Mouse (Mus musculus) spleen, adult 2 months (tissue): ENCODE measurements around the gene Gse1. TPM values are rescaled to one million over a fixed set of nuclear protein-coding genes. Genes with fewer than 3 reads are reported as not detected.
A peak's percentile ranks its signal among the peaks of the same experiment; 100 is the strongest.

ENCODE experiments used
- DNase-seq, 2 experiments: peaks; one replicate each; pipeline versions ENCODE4 v3.0.0 to v3.0.0-alpha.2; 2012 to 2021; ENCODE audit warnings: low spot score in 2 of 2, low read depth in 1 of 2
- H3K27ac ChIP-seq: fragments of 200-500 bp; 2 replicates; pipeline ENCODE4 v1.5.1; 2012; ENCODE audit warnings: low read length, inconsistent platforms; ENCODE audit not compliant: insufficient read depth
- H3K27me3 ChIP-seq: fragments of 200-500 bp; 2 replicates; pipeline ENCODE4 v1.6.1; 2012; ENCODE audit warnings: mild to moderate bottlenecking, moderate library complexity, low read length, inconsistent platforms; ENCODE audit not compliant: control insufficient read depth, insufficient read depth
- H3K36me3 ChIP-seq: fragments of 200-500 bp; 2 replicates; pipeline ENCODE4 v1.6.1; 2012; ENCODE audit warnings: mild to moderate bottlenecking, low read length, inconsistent platforms; ENCODE audit not compliant: control insufficient read depth, insufficient read depth
- H3K4me1 ChIP-seq: fragments of 200-500 bp; 2 replicates; pipeline ENCODE4 v1.6.1; 2011; ENCODE audit warnings: inconsistent platforms; ENCODE audit not compliant: control insufficient read depth, insufficient read depth, insufficient read length
- H3K4me3 ChIP-seq: fragments of 200-500 bp; 2 replicates; pipeline ENCODE4 v1.5.1; 2011; ENCODE audit warnings: mild to moderate bottlenecking, inconsistent platforms; ENCODE audit not compliant: insufficient read depth, insufficient read length; ENCODE audit errors: extremely low read depth
- CTCF ChIP-seq: fragments of 200-500 bp; IDR thresholded peaks from 2 replicates; pipeline ENCODE4 v1.5.1; 2011; ENCODE audit warnings: mild to moderate bottlenecking, inconsistent platforms; ENCODE audit not compliant: insufficient read depth, insufficient read length, insufficient replicate concordance; ENCODE audit errors: extremely low read depth
- POLR2A ChIP-seq: fragments of 200-500 bp; IDR thresholded peaks from 2 replicates; pipeline ENCODE4 v1.6.1; 2011; ENCODE audit warnings: low read depth, low read length, inconsistent platforms
- WGBS: fragments of 180-500 bp; shearing (Covaris S2); methylation state at CpG from one replicate; pipeline ENCODE4 v1.1.7; 2018; 5-methylcytosine and 5-hydroxymethylcytosine counted together
- polyA plus RNA-seq: library from polyadenylated mRNA; depleted of rRNA; stranded (reverse); fragments of >200 nt; gene quantifications from 2 replicates; pipeline ENCODE4 v1.2.3, GENCODE M21; 2012

Gene Gse1
- polyA plus RNA-seq, 1 experiment: 39.2 TPM

DNA sequence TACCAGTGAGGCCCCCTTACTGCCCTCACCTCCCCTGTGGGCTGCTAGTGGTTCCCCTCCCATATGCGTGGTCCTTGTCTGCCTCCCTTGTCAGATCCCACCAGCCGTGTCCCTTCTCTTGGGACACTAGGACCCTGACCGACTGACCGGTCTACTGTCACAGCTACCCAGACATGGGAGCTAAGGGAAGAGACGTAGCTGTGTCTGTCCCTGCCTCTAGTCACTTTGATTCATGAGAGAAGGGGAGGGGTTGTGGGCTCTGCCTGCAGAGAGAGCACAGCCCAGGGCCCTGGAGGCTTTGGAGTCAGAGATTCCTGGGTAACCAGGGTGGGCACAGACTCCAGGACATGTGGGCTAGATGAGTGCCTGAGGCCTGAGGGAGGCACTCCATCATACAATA is 68.7 kb downstream of the Gse1 start:
- TF ChIP-seq CTCF: no peak
- no peak for TF ChIP-seq POLR2A
- Histone ChIP-seq H3K4me1 (no peaks in the 10 kb centered on the region), H3K4me3 (no peak overlapping the region), H3K27ac (no peak overlapping the region), H3K36me3 (no peaks in the 10 kb centered on the region), H3K27me3 (no peaks in the 10 kb centered on the region)
- no peak for DNase-seq
- WGBS: 85% methylated on average over 5 of the region's 5 CpGs

DNA sequence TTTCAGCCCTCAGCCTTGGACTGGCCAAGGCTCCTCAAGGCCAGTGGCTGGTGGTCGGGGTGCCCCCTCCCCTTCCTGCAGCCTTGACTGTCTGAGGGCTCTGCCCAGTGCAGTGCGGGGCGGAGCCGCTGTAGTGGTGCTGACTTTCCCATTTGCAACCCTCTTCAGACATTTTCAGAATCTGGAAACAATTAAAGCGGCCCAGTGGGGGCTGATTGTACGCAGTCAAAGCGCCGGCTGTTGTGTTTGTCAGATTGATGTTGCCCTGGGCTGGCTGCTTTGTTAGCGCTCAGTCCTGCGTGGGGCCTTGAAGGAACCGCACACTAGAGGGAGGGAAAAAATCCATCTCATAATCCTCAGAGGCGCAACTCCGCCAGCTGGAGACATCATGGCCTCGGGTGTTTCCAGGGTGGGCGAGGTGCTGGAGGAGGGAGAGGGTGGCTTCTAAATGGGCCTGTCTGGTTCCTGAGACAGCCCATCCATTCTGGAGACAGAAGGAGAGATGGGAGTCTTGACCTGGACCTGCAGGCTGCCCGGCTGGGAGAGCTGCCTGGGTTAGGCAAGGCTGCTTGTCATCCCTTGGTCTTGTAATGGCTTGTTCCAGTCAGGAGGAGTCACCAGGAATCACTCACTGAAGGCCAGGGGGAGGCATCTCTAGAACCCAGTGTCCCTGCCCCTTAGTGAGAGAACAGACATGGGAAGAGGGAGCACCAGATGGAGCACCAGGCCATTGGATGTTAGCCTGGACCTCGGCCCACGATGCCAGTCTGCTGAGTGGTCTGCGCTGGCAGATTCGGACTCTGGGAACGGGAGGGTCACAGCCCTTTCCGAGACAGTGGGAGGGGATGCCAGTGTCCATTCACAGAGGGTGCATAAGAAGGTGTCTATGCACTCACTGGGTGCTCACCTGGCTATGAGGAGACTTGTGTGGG is 70.6 kb downstream of the Gse1 start:
- H3K4me3 ChIP-seq: no peak overlapping the region
- no peaks in the 10 kb centered on the region for H3K27me3 ChIP-seq
- H3K36me3 ChIP-seq: no peaks in the 10 kb centered on the region
- no peaks in the 10 kb centered on the region for H3K4me1 ChIP-seq
- 93% methylated on average over 22 of the region's 22 CpGs for WGBS
- TF ChIP-seq POLR2A (no peak), CTCF (no peak)
- DNase-seq: no peak
- no peak overlapping the region for H3K27ac ChIP-seq

- no peaks in the 10 kb centered on the region for H3K36me3 ChIP-seq
- WGBS: 9% methylated on average over 13 of the region's 13 CpGs
Observed at GRCm38 (mm10) chr8:120300601-120301141, 72.4 kb downstream of the Gse1 start.

GRCm38 (mm10) chr8:120302941-120303675 is 74.9 kb downstream of the Gse1 start:
- Histone ChIP-seq H3K36me3 (no peaks in the 10 kb centered on the region), H3K27ac (no peak overlapping the region), H3K4me1 (0 out of 2 replicates have a peak, but pooled peaks cover 2% of the 10 kb centered on the region), H3K27me3 (no peaks in the 10 kb centered on the region), H3K4me3 (no peak overlapping the region)
- 80% methylated on average over 11 of the region's 11 CpGs for WGBS
- TF ChIP-seq POLR2A (no peak), CTCF (no peak)
- no peak for DNase-seq

More at GRCm38 (mm10) chr8:120300601-120301141, 72.4 kb downstream of the Gse1 start:
- Histone ChIP-seq H3K27me3 (no peaks in the 10 kb centered on the region), H3K4me3 (no peak overlapping the region), H3K4me1 (no peaks in the 10 kb centered on the region), H3K27ac (no peak overlapping the region)
- DNase-seq: peak in 1 of 2 experiments; percentile 68
- TF ChIP-seq CTCF (peak; percentile 99), POLR2A (no peak)

DNA sequence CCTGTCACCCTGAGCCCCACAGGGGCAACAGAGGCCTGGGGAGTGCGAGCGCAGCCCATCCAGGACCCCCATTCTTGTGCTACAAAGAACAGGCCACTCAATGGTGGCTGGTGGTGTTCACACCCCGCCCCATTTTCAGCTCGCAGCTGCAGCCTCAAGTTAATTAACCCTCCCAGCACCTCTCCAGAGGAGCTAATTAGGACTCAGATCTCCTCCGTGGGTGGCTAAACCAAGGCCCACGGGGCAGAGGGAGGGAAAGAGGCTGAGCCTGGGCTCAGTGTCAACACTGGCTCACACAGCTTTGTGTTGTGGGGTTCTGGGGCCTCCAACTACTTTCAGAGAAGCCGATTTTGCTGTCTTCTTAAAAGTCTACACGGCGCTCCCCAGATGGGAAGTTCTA is 75.8 kb downstream of the Gse1 start:
- 85% methylated on average over 9 of the region's 9 CpGs for WGBS
- no peak for TF ChIP-seq CTCF
- TF ChIP-seq POLR2A: no peak
- Histone ChIP-seq H3K27me3 (no peaks in the 10 kb centered on the region), H3K27ac (no peak overlapping the region), H3K36me3 (no peaks in the 10 kb centered on the region), H3K4me3 (no peak overlapping the region), H3K4me1 (0 out of 2 replicates have a peak, but pooled peaks cover 2% of the 10 kb centered on the region)
- DNase-seq: no peak

DNA sequence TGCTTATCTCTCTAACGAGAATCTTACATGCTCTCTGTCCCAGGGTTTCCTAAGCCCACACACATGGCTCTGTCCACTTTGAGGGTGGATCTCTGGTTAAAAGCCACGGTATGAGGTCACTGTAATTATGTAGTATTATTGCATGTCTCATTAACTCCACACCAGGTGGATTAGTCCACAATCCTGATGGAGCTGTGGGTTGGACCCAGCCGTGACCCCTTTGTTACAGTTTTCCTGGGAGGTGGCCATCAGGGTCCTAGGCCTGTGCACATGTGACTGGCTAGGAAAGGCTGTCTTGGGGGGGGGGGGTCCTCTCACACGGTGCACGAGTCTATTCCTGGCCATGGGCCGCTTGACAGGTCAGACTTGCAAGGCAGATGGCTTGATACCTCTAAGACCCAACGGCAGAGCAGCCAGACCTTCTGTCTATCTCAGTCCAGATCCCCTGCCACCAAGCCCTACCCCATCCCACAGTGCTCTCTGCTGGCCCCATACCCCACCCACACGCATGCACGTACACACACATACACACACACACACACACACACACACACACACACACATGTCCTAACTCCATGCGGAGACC is 77.6 kb downstream of the Gse1 start:
- TF ChIP-seq CTCF (no peak), POLR2A (no peak)
- 86% methylated on average over 10 of the region's 10 CpGs for WGBS

More for the DNA sequence above, 77.6 kb downstream of the Gse1 start:
- 0 out of 2 replicates have a peak, but pooled peaks cover 2% of the 10 kb centered on the region for H3K4me1 ChIP-seq
- no peak overlapping the region for H3K27ac ChIP-seq
- H3K4me3 ChIP-seq: no peak overlapping the region
- H3K27me3 ChIP-seq: no peaks in the 10 kb centered on the region
- H3K36me3 ChIP-seq: no peaks in the 10 kb centered on the region
- DNase-seq: no peak
